Mouse (Mus musculus) left cerebral cortex, adult 2 months (tissue): ENCODE results near the gene Cacna1e. TPM values are rescaled to one million over a fixed set of nuclear protein-coding genes. Genes with fewer than 3 reads are reported as not detected.

Source experiments
- DNase-seq, 2 experiments: peaks; one replicate each; pipeline ENCODE4 v3.0.0; 2021 to 2022; ENCODE audit warnings: low spot score in 2 of 2, mixed read lengths in 1 of 2; ENCODE audit errors: extremely low spot score in 1 of 2
- H3K27ac ChIP-seq: fragments of 200-600 bp; 2 replicates; pipeline ENCODE4 v1.8.1; 2022
- H3K4me3 ChIP-seq: fragments of 200-600 bp; 2 replicates; pipeline ENCODE4 v1.8.1; 2022
- CTCF ChIP-seq: fragments of 200-600 bp; IDR thresholded peaks from 2 replicates; pipeline ENCODE4 v1.8.1; 2022; ENCODE audit warnings: antibody characterized with exemption, mild to moderate bottlenecking, moderate library complexity
- intact Hi-C: fragments of 180-260 bp; cut with DNase I; formaldehyde crosslinking; loops from one replicate; pipeline ENCODE4 v1.15.1; 2025
- total RNA-seq, 2 experiments: library from RNA; stranded (reverse); gene quantifications; 2 replicates each; pipeline ENCODE4 v1.2.3; 2021

The Cacna1e gene
- total RNA-seq, 2 experiments from 2014 or later, result 173 to 190 TPM

DNA sequence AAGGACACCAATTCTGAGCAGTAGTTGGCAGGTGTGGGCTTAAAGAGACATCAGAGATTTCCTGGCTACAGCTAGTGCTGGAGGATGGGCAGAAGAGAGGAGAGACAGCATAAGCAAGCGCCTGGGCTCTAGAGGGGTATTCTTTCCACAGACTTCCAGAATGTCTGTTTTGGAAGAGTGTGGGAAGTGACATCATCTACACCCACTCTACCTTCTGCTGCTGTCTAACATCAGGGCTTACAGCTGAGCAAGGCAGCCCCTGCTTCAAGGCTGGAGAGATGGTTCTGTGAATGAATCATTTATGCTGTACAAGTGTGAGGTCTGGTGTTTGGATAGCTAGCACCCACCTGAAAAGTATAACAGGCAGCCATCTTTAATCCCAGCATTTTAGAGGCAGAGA is 18.3 kb downstream of the Cacna1e start:
- TF ChIP-seq CTCF, result no peak
- no peak overlapping the region for H3K4me3 ChIP-seq
- H3K27ac ChIP-seq, result no peak overlapping the region
- DNase-seq, result peak; percentile 24 to 41
- intact Hi-C loops, result loop anchor here (2.0 to 5.0 kb wide), 2 partner anchors 61 to 75 kb away; no protein-coding TSS in a partner anchor

DNA sequence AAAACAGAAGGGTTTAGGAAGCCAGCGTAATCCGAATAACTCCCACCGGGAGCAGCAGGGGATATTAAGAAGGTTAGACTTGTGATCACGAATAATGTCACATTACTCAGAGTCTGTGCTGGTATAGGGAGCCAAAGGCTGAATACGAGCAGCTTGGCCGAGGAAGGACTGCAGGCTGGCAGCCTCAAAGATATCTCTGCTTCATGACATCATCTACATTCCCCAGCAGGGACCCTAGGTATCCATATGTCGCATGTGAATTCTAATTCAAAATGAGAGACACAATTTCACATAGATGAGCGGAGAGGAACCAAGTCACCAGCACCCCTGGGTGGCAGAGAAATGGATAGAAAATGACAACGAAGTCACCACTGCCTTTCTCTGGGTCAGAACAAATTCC is 22.9 kb downstream of the Cacna1e start:
- Histone ChIP-seq H3K4me3 (no peak overlapping the region), H3K27ac (no peak overlapping the region)
- intact Hi-C loops, result no loop called here
- no peak for TF ChIP-seq CTCF
- no peak for DNase-seq

DNA sequence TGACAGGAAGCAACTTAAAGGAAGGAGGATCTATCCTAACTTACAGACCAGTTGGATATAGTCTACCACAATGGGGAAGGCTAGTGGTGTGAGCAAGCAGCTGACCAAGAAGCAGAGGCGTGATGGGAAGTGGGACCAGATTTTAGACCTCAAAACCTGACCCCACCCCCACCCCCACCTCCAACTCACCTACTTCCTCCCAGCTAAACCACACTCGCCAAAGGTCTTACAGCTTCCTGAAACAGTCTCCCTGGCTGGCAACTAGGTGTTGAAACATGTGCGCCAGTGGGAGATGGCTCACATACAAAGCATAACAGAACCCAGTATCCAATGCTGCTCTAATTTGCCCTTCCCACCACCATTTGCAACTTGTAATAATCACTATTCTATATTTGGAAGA is 29.7 kb downstream of the Cacna1e start:
- no peak for DNase-seq
- no peak overlapping the region for H3K27ac ChIP-seq
- no peak overlapping the region for H3K4me3 ChIP-seq
- intact Hi-C loops, result no loop called here
- TF ChIP-seq CTCF, result no peak

DNA sequence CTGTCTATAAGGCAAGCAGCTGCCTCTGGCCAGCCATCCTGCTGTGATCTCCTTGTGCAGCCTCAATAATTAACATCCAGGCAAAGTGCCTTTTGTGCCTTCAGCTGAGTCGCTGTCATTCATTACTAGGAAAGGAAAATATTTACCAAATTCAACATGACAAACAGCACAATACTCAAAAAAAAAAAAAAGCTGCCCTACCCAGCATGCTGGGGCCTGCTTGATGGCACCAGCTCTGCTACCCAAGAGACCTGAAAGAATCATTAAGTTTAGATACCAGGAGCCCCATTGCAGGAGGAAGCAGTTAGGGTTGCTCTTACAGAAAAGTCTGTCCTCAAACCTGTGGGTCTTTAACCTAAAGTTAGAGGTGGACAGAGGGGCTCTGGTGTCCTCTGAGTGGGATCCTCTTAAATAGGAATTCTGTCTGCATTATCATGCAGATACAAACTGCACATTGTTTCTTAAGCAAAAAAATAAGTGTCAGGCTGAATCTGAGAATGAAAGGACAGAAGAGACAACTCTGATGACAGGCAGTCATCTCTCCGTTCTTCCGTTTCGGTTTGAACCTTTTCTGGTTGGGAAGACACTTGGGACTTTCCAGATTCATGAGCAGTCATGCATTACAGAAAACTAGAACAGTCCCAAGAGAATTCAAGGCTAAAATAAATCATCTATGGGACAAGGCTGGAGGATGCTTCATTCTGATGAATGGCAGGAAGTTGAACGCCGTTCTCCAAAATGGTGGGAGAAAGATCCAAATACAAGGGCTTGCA is 33.6 kb downstream of the Cacna1e start:
- no peak overlapping the region for H3K27ac ChIP-seq
- H3K4me3 ChIP-seq, result no peak overlapping the region
- no peak for DNase-seq
- intact Hi-C loops, result no loop called here
- TF ChIP-seq CTCF, result no peak

DNA sequence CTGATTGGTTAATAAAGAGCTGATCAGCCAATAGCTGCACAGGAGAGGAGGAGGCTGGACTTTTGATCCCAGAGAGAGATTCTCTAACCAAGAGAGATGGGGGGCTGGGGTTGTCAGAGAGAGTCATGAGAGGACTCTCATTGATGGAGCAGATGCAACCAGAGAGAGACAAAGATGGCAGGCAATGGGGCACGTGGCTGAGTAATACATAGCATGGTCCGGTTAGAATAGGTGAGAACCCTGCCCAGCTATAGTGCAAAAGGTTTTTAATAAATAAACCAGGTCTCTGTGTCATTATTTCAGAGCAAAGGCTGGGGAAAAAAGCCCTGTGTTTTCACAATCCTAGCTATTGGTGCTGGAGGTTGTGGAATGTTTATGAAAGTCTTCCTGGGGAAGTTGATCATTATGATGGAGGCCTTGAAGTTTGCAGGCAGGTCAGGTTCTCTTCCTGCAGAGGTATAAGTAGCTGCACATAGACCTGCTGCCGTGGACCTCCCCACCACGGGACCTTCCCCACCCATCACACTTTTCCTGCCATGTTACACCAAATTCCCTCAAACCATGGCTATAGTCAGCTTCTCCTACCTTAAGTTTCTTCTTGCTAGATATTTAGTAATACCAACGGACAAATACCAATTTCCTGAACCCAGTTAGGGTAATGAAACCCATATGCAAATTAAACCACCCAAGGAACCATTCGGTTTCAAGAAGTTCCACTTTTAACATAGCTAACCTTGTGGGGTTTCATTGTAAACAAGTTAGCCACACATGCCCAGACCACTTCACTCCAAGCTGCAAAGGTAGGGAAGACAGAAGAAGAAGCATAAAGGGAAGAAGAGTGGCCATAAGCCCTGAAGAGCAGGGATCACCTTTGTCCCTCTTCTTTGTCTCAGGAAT is 35.4 kb downstream of the Cacna1e start:
- no peak for TF ChIP-seq CTCF
- DNase-seq, result no peak
- intact Hi-C loops, result no loop called here
- no peak overlapping the region for H3K4me3 ChIP-seq
- H3K27ac ChIP-seq, result no peak overlapping the region

DNA sequence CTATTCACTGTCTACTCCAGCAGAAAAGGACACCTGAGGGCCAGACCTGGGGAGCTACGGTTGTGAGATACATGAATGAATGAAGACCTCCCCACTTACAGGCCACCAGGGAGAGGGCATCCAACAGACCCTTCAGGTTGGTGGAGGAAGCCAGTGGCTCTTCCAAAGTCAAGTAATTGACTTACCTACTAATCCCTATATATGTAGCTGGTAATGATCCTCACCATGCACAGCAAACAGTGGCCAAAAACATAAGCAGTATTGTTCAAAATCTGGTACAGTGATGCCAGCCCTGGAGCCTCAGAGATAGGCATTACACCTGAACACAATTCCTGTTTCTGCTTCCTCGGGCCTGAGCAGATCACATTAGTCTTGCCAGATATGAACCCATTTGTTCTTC is 37.4 kb downstream of the Cacna1e start:
- no peak overlapping the region for H3K27ac ChIP-seq
- no peak for TF ChIP-seq CTCF
- no peak overlapping the region for H3K4me3 ChIP-seq
- no peak for DNase-seq
- intact Hi-C loops, result no loop called here

DNA sequence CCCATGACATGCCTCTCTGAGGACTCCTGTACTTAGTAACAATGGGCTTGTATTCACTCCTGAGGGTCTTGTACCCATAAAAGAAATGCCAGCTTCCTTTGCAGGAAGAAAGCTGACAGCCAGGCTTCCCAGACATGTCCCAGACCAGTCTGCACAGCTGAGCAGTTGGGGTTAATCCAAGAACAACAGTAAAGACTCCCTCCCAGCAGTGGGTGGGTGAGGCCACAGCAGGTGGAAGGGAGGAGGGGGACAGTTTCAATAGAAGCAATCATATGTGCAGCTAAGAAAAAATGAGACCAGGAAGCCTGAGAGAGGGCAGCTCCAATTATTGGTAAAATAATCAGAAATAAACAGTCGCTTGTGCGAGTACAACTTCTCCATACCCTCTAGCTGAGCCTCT is 40.9 kb downstream of the Cacna1e start:
- intact Hi-C loops, result no loop called here
- H3K27ac ChIP-seq, result no peak overlapping the region
- no peak overlapping the region for H3K4me3 ChIP-seq
- no peak for DNase-seq
- TF ChIP-seq CTCF, result no peak

DNA sequence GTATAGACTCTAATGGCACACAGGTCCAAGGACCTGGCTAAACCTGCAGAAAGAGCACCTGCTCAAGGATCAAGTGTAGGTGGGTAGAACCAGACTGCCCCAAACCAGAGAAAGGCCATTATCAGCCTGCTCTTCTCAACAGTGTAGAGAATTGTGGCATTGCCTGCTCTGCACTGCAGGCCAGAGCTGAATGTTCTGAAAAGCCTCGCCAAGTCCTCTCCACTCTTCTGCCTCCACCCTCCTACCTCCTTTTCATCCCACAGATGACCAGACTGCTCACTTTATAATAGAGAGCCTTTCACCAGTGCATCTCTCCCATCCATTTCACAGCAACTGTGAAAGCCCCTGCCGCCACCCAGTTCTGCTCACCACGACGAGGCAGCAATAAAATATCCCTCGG is 42.0 kb downstream of the Cacna1e start:
- H3K27ac ChIP-seq, result no peak overlapping the region
- intact Hi-C loops, result no loop called here
- TF ChIP-seq CTCF, result no peak
- no peak for DNase-seq
- H3K4me3 ChIP-seq, result no peak overlapping the region

DNA sequence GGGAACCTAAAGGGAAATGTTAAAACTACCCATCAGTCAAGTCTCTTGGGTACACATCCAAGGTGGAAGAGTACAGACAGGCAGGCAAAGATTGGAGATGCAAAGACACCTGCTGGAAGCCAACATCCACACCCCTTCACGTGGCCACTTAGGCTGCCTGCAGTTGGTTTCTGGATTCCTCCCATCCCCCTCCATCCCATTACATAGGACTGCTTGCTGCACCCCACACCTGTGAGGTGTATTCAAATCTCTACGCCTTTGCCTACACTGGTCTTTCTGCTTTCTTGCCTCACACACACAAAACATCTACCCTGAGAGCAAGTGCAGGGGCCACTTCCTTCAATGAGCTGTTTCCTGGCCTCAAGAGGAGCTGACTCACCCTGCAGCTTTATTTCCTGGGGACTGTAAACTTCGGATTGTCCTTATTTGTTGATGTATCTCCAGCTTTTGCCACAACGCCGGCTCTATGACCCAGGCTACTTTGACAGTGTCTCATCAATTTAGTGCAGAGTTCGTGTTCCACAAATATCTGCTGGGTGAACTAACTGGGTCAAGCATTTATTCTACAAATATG is 43.2 kb downstream of the Cacna1e start:
- no peak for DNase-seq

DNA sequence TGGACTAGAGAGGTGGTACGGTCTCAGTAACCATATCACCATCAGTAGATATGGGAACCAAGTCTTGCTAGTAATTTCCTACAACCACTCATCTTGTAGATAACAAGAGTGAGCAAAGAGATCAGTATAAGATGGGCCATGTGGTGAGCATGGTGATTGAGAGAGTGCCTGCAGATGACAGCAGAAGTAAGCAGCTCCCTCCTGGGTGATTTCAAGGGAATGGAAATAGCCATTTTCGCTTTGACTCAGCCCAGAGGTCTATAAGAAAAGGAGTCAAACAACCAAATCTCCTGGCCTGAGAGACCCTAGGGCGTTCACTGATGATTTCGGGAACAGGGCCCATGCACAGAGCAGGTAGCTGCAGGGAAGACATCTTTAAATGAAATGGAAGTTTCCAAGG is 45.0 kb downstream of the Cacna1e start:
- no peak overlapping the region for H3K27ac ChIP-seq
- TF ChIP-seq CTCF, result no peak
- DNase-seq, result no peak
- intact Hi-C loops, result no loop called here
- no peak overlapping the region for H3K4me3 ChIP-seq

More for the DNA sequence above, 43.2 kb downstream of the Cacna1e start:
- intact Hi-C loops, result no loop called here
- Histone ChIP-seq H3K27ac (no peak overlapping the region), H3K4me3 (no peak overlapping the region)
- no peak for TF ChIP-seq CTCF

DNA sequence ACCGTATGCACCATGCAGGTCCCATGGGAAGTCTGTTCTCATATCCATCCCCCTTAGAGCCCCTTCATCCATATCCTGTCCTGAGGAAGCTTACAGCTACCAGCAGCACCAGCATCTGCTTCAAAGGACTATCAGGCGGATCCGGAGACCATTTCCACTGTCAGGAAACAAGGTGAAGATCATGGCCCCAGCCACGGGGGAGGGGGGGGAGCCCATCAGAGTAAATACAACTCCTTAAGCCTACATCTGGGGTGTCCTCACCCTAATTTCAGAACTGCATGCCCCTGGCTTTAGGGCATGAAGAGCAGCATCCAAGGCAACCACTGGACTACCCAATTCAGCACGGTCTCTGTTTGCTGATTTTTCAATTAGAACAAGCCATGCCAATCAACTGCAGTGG is 47.8 kb downstream of the Cacna1e start:
- Histone ChIP-seq H3K27ac (no peak overlapping the region), H3K4me3 (no peak overlapping the region)
- no peak for TF ChIP-seq CTCF
- intact Hi-C loops, result no loop called here
- no peak for DNase-seq

DNA sequence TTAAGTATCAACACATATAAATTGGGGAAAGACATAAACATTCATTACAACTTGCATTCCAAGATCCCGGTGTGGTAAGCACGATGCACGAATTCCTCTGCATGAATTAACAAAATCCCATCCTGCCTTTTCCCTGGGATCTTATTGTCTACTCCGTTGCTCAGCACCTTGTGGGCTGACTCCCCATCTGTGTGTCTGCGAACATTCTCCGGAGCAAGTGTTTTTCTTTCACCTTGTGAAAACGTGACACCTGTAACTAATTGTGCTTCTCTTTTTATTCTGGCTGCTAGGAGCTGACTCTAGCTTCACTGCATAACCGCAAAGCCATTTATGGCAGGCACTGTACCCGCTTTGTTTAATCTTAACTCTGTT is 52.1 kb downstream of the Cacna1e start:
- intact Hi-C loops, result no loop called here
- Histone ChIP-seq H3K4me3 (no peak overlapping the region), H3K27ac (no peak overlapping the region)
- no peak for TF ChIP-seq CTCF
- DNase-seq, result no peak
